Mouse (Mus musculus) lung, postnatal 0 days (tissue): ENCODE results near the gene Ankrd66.

ENCODE experiments used
- CTCF ChIP-seq: IDR thresholded peaks from 2 replicates; pipeline ENCODE4 v1.5.1; 2016; ENCODE audit warnings: antibody characterized with exemption, mild to moderate bottlenecking
- EP300 ChIP-seq: IDR thresholded peaks from 2 replicates; pipeline ENCODE4 v1.6.1; 2016; ENCODE audit warnings: antibody characterized with exemption, mild to moderate bottlenecking, control low read depth

DNA sequence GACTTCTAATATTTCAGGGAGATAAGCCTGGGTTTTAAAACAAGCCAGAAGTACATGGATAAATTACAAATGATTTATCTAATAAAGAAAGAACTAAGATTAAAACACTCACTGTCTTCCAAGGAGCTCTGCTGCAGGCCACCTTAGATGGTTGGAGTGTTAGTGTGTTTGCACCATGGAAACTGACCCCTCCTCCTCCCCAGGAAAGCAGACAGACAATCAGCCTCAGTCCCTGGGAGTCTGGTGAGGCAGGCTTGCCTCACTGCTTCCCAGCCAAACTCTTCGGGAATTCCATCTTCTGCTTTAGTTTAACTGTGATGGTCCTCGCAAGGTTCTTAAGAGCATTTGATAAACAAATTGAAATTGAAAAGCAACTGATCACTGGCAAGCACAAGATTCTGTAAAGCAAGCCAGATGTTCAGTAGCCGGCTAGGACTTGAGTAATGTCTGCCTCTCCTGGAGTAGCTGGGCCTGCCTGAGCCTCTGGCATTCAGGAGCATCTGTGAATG, 7.7 kb upstream of the Ankrd66 start:
- TF ChIP-seq CTCF: no peak
- no peak for TF ChIP-seq EP300
